Mouse (Mus musculus) brain, adult 2 months (tissue): ENCODE measurements at regions not wholly inside any gene's neighbourhood (a gene's known extent, or its start where the extent isn't known, plus 50 kb on each side); places are given as distances from the start of the nearest gene placed in this dataset.

Experiments
- DNase-seq: peaks from one replicate; pipeline ENCODE4 v3.0.0; 2011; ENCODE audit warnings: low read depth, low spot score

GRCm38 (mm10) chr9:32815473-32815872, 179.5 kb downstream of the Ets1 start:
- DNase-seq = no peak

GRCm38 (mm10) chr9:32816649-32817425, 180.8 kb downstream of the Ets1 start:
- DNase-seq = peak; percentile 15

- no peak for DNase-seq
Observed at GRCm38 (mm10) chr9:32817442-32818358, 181.7 kb downstream of the Ets1 start.

GRCm38 (mm10) chr9:32823439-32824133, 187.6 kb downstream of the Ets1 start:
- peak; percentile 1 for DNase-seq

GRCm38 (mm10) chr9:32824134-32824531, 188.1 kb downstream of the Ets1 start:
- peak; percentile 10 for DNase-seq

- DNase-seq = no peak
Observed at GRCm38 (mm10) chr9:32830268-32830891, 194.4 kb downstream of the Ets1 start.

GRCm38 (mm10) chr9:32833373-32833772, 197.4 kb downstream of the Ets1 start:
- DNase-seq = no peak

GRCm38 (mm10) chr9:32834751-32835625, 199.0 kb downstream of the Ets1 start:
- no peak for DNase-seq

- DNase-seq = no peak
Observed at GRCm38 (mm10) chr9:32835626-32835971, 199.6 kb downstream of the Ets1 start.

GRCm38 (mm10) chr9:32836371-32836770, 200.3 kb downstream of the Ets1 start:
- DNase-seq = peak; percentile 61

GRCm38 (mm10) chr9:32847361-32847760, 211.3 kb downstream of the Ets1 start:
- no peak for DNase-seq

GRCm38 (mm10) chr9:32852282-32852681, 216.3 kb downstream of the Ets1 start:
- no peak for DNase-seq

GRCm38 (mm10) chr9:32863286-32863685, 227.3 kb downstream of the Ets1 start:
- DNase-seq = no peak

- no peak for DNase-seq
Observed at GRCm38 (mm10) chr9:32868936-32869335, 232.9 kb downstream of the Ets1 start.

- peak; percentile 32 for DNase-seq
Observed at GRCm38 (mm10) chr9:32874306-32874875, 238.4 kb downstream of the Ets1 start.

- no peak for DNase-seq
Observed at GRCm38 (mm10) chr9:32882819-32883587, 247.0 kb downstream of the Ets1 start.

- no peak for DNase-seq
Observed at GRCm38 (mm10) chr9:32886008-32886650, 250.1 kb downstream of the Ets1 start.

- no peak for DNase-seq
Observed at GRCm38 (mm10) chr9:32899801-32900200, 263.8 kb downstream of the Ets1 start.

- no peak for DNase-seq
Observed at GRCm38 (mm10) chr9:32901287-32901686, 265.3 kb downstream of the Ets1 start.
